Mouse (Mus musculus): Measurements from ENCODE around the gene Fads6.

DNA sequence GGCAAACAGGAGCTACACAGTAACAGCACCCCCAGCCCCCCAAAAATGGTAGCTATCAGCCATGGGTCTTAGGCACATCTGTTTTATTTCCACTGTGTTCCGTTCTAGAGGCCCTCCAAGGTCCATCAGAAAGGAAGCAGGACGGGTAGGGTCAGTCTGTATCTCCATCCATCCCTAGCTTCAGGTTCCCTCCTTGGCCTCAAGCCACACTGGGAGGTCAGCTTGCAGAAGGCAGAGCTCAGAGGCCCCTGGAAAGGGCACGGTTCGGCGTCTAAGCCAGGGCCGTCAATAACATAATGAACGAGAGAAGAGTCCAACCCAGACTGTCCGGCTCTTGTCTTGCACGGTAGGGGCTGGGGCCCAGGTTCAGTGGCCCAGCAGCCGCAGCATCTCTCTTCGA lies 29.5 kb downstream of the Fads6 start:
- no peak for TF ChIP-seq EP300 (IDR thresholded peaks at IDR 0.05; ENCODE audit: low read depth)
- TF ChIP-seq CTCF (IDR thresholded peaks at IDR 0.05; ENCODE audit: low read depth) = no peak

All from heart, postnatal 0 days (tissue).